Mouse (Mus musculus) erythroblast, embryonic 14.5 days (primary cell): ENCODE results near the gene Flvcr2.

Experiments
- GATA1 ChIP-seq: IDR thresholded peaks from 2 replicates; pipeline ENCODE4 v1.6.1; 2012; ENCODE audit warnings: low read length, inconsistent platforms, mixed read lengths
- TAL1 ChIP-seq: IDR thresholded peaks from 3 replicates; pipeline ENCODE4 v1.6.1; 2012; ENCODE audit warnings: low read length, inconsistent platforms, mixed read lengths

DNA sequence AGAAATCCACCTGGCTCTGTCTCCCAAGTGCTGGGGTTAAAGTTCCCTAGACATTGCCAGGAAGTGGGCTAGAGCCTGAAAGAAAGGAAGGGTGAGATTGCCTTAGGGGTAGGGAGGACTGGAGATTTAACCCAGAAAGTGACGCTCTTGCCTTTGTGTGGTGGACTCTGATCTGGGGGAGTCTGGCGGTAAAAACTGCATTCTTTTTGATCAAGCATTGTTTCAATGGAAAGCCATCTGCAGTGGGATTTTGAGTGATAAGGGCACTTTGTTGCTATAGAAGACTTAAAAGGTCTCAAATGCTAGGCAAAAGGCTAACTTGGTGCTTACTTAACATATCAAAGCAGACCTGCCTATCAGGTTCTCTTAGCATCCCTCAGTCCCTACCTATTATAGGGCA lies 6.9 kb downstream of the Flvcr2 start:
- TF ChIP-seq GATA1: no peak
- TF ChIP-seq TAL1: no peak
